Mouse (Mus musculus): ENCODE measurements around the gene Zbtb38. TPM values are rescaled to one million over a fixed set of nuclear protein-coding genes. Genes with fewer than 3 reads are reported as not detected.

Zbtb38 gene
- polyA plus RNA-seq, 1 experiment: 24.0 TPM

DNA sequence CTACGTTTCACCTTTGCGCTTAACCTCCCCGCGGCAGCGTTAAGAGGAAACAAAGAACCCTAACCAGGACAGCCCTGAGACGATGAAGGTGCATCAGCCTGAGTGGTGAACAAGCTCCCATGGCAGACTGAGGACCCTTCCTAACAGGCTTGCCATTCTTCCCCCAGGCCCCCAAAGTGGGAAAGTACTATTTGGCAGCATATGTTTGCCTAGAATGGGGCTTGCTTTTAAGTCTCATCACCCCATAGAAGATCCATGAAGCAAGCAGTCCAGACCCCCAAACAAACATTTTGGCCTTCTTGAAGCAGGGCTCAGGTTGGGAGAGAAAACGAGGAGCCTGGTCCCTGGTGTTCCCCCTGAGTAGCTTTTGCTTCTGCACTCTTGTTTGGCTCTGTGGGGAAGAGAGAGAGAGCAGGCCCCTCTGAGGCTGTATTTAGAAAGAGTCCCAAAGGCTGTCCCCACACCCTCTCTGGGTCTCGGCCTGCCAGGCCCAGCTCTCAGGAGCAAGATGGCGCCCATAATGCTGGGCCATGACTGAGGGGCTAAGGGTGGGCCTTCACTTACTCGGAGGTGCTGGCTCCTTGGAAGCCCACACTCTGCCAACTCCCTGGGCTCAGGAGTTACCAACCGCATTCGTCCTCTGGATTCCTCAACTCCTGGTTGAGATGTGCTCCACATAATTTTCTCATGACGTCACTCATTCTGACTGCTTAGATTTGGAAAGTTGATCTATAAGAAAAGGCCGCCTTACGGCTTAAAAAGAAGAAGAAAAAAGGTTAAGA lies 619 bp downstream of the Zbtb38 start:
- peaks cover 6% of the 10 kb centered on the region; the same call in 1 of the 2 replicates for H3K4me1 ChIP-seq (ENCODE audit: control insufficient read depth, insufficient read depth, low read length)
- no peak overlapping the region for H3K4me3 ChIP-seq (ENCODE audit: insufficient read depth, low read length)
- TF ChIP-seq POLR2A (IDR thresholded peaks at IDR 0.05; ENCODE audit: borderline replicate concordance, low read depth, low read length): no peak
- H3K27ac ChIP-seq (ENCODE audit: insufficient read depth, low read depth, low read length): no peak overlapping the region

- TF ChIP-seq POLR2A (IDR thresholded peaks at IDR 0.05; ENCODE audit: borderline replicate concordance, low read depth, low read length) (no peak), CTCF (IDR thresholded peaks at IDR 0.05; ENCODE audit: low read depth, low read length) (no peak)
- no peak overlapping the region for H3K27ac ChIP-seq (ENCODE audit: insufficient read depth, low read depth, low read length)
- no peak overlapping the region for H3K4me3 ChIP-seq (ENCODE audit: insufficient read depth, low read length)
- H3K4me1 ChIP-seq (ENCODE audit: control insufficient read depth, insufficient read depth, low read length): peaks cover 6% of the 10 kb centered on the region; the same call in 1 of the 2 replicates
Measured at GRCm38 (mm10) chr9:96750636-96751035, 2.0 kb downstream of the Zbtb38 start.

GRCm38 (mm10) chr9:96746527-96746926 lies 6.1 kb downstream of the Zbtb38 start:
- TF ChIP-seq CTCF (IDR thresholded peaks at IDR 0.05; ENCODE audit: low read depth, low read length) (no peak), POLR2A (IDR thresholded peaks at IDR 0.05; ENCODE audit: borderline replicate concordance, low read depth, low read length) (no peak)
- Histone ChIP-seq H3K4me1 (ENCODE audit: control insufficient read depth, insufficient read depth, low read length) (no peaks in the 10 kb centered on the region), H3K4me3 (ENCODE audit: insufficient read depth, low read length) (no peak overlapping the region), H3K27ac (ENCODE audit: insufficient read depth, low read depth, low read length) (no peak overlapping the region)

DNA sequence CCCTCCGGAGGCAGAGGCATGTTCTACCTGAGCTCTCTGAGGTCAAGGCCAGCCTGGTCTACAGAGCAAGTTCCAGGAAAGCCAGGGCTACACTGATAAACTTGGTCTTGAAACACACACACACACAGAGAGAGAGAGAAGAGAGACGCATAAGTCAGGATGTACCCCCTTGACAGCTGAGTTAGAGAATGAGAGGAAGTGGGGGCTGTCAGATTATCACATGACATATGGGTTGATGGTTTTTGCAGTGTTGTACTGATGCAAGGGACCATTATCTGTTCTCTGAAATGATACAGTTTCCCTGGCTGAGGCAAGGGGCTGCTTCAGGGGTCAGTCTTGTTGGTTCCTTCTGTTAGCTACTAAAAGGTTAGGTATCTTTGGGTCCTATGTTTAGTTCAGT lies 7.7 kb downstream of the Zbtb38 start:
- H3K4me1 ChIP-seq (ENCODE audit: control insufficient read depth, insufficient read depth, low read length): peaks cover 9% of the 10 kb centered on the region
- no peak overlapping the region for H3K27ac ChIP-seq (ENCODE audit: insufficient read depth, low read depth, low read length)
- no peak overlapping the region for H3K4me3 ChIP-seq (ENCODE audit: insufficient read depth, low read length)
- no peak for TF ChIP-seq CTCF (IDR thresholded peaks at IDR 0.05; ENCODE audit: low read depth, low read length)
- no peak for TF ChIP-seq POLR2A (IDR thresholded peaks at IDR 0.05; ENCODE audit: borderline replicate concordance, low read depth, low read length)

- Histone ChIP-seq H3K27ac (ENCODE audit: insufficient read depth, low read depth, low read length) (no peak overlapping the region), H3K4me3 (ENCODE audit: insufficient read depth, low read length) (no peak overlapping the region), H3K4me1 (ENCODE audit: control insufficient read depth, insufficient read depth, low read length) (peaks cover 12% of the 10 kb centered on the region)
- TF ChIP-seq CTCF (IDR thresholded peaks at IDR 0.05; ENCODE audit: low read depth, low read length) (no peak), POLR2A (IDR thresholded peaks at IDR 0.05; ENCODE audit: borderline replicate concordance, low read depth, low read length) (no peak)
Measured at GRCm38 (mm10) chr9:96741365-96742085, 11.1 kb downstream of the Zbtb38 start.

DNA sequence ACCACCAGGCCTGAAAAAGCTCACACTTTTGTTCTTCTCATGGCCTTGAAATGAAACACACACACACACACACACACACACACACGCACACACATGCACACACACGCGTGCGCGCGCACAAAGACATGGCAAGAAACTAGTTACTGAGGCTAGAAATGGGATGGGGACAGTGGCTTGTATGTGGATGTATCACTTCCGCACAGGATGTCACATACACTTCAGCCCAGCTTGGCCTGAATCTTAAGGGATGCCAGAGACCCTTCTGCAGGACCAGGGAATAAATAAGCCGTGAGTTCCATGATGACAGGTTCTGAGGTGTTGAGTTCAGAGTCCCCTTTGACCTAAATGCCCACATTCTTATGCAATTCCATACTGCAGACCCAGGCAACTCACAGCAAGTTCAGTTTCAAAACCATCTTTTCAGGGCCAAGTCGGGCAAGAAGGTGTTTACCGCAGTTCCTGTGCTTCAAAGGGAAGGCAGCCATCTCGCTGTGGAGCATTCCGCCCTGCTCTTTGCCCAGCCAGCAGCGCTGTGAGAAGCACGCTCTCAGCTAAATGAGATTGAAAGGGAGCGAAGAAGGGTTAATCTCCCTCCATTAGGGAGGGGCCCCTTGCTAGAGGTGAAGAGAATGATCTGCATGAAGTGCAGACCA lies 11.8 kb downstream of the Zbtb38 start:
- no peak for TF ChIP-seq CTCF (IDR thresholded peaks at IDR 0.05; ENCODE audit: low read depth, low read length)
- TF ChIP-seq POLR2A (IDR thresholded peaks at IDR 0.05; ENCODE audit: borderline replicate concordance, low read depth, low read length): no peak
- peaks cover 12% of the 10 kb centered on the region for H3K4me1 ChIP-seq (ENCODE audit: control insufficient read depth, insufficient read depth, low read length)
- no peak overlapping the region for H3K4me3 ChIP-seq (ENCODE audit: insufficient read depth, low read length)
- H3K27ac ChIP-seq (ENCODE audit: insufficient read depth, low read depth, low read length): no peak overlapping the region

DNA sequence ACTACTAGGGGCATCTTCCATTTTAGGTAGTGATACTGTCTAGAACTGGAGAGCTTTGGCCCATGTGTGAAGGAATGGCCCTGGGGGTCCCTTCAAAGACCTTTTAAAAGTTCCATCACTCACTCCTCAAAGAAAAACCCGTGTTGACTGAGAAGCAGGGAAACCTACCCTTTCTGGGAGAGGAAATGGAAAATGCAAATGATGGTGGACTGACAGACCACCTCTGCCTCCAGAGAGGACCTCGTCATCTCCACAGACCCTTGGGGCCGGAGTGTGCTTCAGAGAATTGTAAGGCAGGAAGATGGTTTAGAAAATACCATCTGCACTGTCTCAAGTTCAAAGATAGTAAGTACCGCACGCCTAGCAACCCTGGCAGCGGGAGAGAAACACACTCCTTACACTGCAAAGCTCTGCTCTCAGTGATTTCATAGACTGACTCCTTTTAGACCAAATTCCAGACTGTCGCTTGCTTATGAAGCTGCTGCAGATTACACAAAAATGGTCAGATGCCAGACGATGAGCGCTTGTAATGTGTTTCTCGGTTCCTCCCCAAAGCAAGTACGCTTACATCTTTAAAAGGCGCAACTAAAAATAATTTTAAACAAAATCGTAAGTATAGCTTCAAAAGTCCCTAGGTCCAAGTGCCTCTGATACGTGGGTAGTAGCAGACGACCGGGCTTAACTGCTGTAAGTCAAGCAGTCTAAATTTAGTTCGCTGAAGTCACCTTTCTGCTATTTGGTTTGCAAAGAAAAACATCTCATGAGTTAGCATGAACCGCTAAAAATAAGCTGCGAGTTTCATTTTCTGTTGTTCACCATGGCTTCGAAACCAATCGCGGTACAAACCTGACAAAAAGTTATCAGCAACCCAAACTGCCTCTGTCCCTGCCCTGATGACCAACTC lies 12.6 kb downstream of the Zbtb38 start:
- TF ChIP-seq CTCF (IDR thresholded peaks at IDR 0.05; ENCODE audit: low read depth, low read length) (no peak), POLR2A (IDR thresholded peaks at IDR 0.05; ENCODE audit: borderline replicate concordance, low read depth, low read length) (no peak)
- no peak overlapping the region for H3K4me3 ChIP-seq (ENCODE audit: insufficient read depth, low read length)
- no peak overlapping the region for H3K27ac ChIP-seq (ENCODE audit: insufficient read depth, low read depth, low read length)
- peaks cover 12% of the 10 kb centered on the region for H3K4me1 ChIP-seq (ENCODE audit: control insufficient read depth, insufficient read depth, low read length)

DNA sequence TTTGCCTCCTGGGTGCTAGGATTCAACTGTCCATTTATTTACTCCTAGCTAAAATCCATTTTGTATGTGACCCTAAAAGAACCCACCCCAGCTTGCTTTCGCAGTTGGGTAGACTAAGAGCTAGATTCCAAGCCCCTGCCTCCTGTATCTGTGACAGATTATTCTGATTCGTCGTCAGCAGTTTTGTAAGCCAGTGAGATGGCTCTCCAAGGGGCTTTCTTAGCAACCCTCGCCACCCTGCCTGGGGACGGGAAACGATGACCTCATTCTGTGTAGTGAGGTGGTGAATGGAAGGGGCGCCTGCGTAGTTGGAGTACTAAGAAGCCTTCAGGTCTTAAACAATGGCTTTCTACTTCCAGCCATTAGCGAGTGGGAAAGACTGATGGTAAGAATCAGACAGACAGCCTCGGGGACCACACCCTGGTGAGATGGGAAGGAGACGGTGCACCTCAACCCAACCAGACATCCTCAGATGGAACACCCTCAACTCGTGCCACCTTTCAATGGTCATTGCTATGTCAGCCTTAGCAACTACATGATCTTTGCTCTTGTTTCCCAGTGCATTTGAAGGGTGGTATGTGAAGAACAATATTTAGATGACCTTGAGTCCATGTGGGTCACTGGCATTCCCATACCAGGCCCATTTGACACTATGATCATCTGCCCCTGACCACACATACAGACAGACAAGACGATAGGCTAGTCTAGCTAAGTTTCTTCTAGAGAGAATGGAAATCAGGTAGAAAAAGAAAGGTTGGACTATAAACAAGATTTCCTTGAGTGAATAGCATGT lies 13.9 kb downstream of the Zbtb38 start:
- TF ChIP-seq POLR2A (IDR thresholded peaks at IDR 0.05; ENCODE audit: borderline replicate concordance, low read depth, low read length) (no peak), CTCF (IDR thresholded peaks at IDR 0.05; ENCODE audit: low read depth, low read length) (no peak)
- no peak overlapping the region for H3K4me3 ChIP-seq (ENCODE audit: insufficient read depth, low read length)
- no peak overlapping the region for H3K27ac ChIP-seq (ENCODE audit: insufficient read depth, low read depth, low read length)
- H3K4me1 ChIP-seq (ENCODE audit: control insufficient read depth, insufficient read depth, low read length): peaks cover 12% of the 10 kb centered on the region
